Mouse (Mus musculus) brain, embryonic 18.5 days (tissue): Measurements from ENCODE around the gene Gkn2.

Source experiments
- DNase-seq: peaks from one replicate; pipeline ENCODE4 v3.0.0-alpha.2; 2012; ENCODE audit warnings: low read depth, low spot score

The Gkn2 gene

GRCm38 (mm10) chr6:87373057-87373456 lies at the start of gene Gkn2:
Gene Gkn2, plus strand, starts transcription at chr6:87373357.
- DNase-seq: no peak

GRCm38 (mm10) chr6:87323381-87323780 lies 49.8 kb upstream of the Gkn2 start:
- DNase-seq: no peak

- no peak for DNase-seq
These were observed 46.2 kb upstream of the Gkn2 start for GRCm38 (mm10) chr6:87326932-87327331.

- no peak for DNase-seq
These were observed 44.6 kb upstream of the Gkn2 start for GRCm38 (mm10) chr6:87328265-87329173.

GRCm38 (mm10) chr6:87332380-87332779 lies 40.8 kb upstream of the Gkn2 start:
- no peak for DNase-seq

GRCm38 (mm10) chr6:87334361-87335090 lies 38.6 kb upstream of the Gkn2 start:
- no peak for DNase-seq

GRCm38 (mm10) chr6:87335091-87335934 lies 37.8 kb upstream of the Gkn2 start, which contains the start of gene Antxr1:
Gene Antxr1, minus strand, starts transcription at chr6:87335821.
- DNase-seq: no peak

- no peak for DNase-seq
These were observed 37.2 kb upstream of the Gkn2 start for GRCm38 (mm10) chr6:87335935-87336295.

- DNase-seq: no peak
These were observed 22.3 kb upstream of the Gkn2 start, which contains the start of gene Gkn1 for GRCm38 (mm10) chr6:87350829-87351228. Gene Gkn1, minus strand, starts transcription at chr6:87350942.

- DNase-seq: no peak
These were observed 18.7 kb upstream of the Gkn2 start for GRCm38 (mm10) chr6:87354441-87354840.

- no peak for DNase-seq
These were observed 3.9 kb upstream of the Gkn2 start for GRCm38 (mm10) chr6:87369223-87369622.

GRCm38 (mm10) chr6:87383926-87384691 lies 11.0 kb downstream of the Gkn2 start:
- DNase-seq: no peak

- no peak for DNase-seq
These were observed 11.6 kb downstream of the Gkn2 start for GRCm38 (mm10) chr6:87384761-87385160.

GRCm38 (mm10) chr6:87386203-87386602 lies 13.0 kb downstream of the Gkn2 start:
- peak; percentile 45 for DNase-seq

GRCm38 (mm10) chr6:87386681-87387080 lies 13.5 kb downstream of the Gkn2 start:
- no peak for DNase-seq

GRCm38 (mm10) chr6:87388877-87389276 lies 15.7 kb downstream of the Gkn2 start, which contains the start of gene Gkn3:
Gene Gkn3, minus strand, starts transcription at chr6:87388935.
- DNase-seq: no peak

GRCm38 (mm10) chr6:87389455-87389989 lies 16.4 kb downstream of the Gkn2 start:
- no peak for DNase-seq

GRCm38 (mm10) chr6:87393466-87394205 lies 20.5 kb downstream of the Gkn2 start:
- no peak for DNase-seq

- DNase-seq: no peak
These were observed 21.6 kb downstream of the Gkn2 start for GRCm38 (mm10) chr6:87394783-87395182.

GRCm38 (mm10) chr6:87399137-87399536 lies 26.0 kb downstream of the Gkn2 start:
- DNase-seq: no peak
